Mouse (Mus musculus): ENCODE measurements around the gene Ncor2.

GRCm38 (mm10) chr5:125141916-125142315, 37.1 kb downstream of the Ncor2 start:
- TF ChIP-seq CTCF (IDR thresholded peaks at IDR 0.05; ENCODE audit: control insufficient read depth, insufficient read depth, insufficient read length) (no peak), MYOD1 (IDR thresholded peaks at IDR 0.05; ENCODE audit: control insufficient read depth, insufficient read length, low read depth) (no peak), MAX (IDR thresholded peaks at IDR 0.05) (no peak), CEBPB (IDR thresholded peaks at IDR 0.05; ENCODE audit: low read depth) (no peak), MYOG (IDR thresholded peaks at IDR 0.05; ENCODE audit: control insufficient read depth, extremely low read depth, insufficient read length) (no peak)
